Mouse (Mus musculus): Measurements from ENCODE around the gene Upk1b.

GRCm38 (mm10) chr16:38724974-38725373 is 75.2 kb downstream of the Upk1b start:
- TF ChIP-seq CTCF (IDR thresholded peaks at IDR 0.05; ENCODE audit: extremely low read depth, insufficient read depth, insufficient read length, insufficient replicate concordance): no peak
- TF ChIP-seq POLR2A (IDR thresholded peaks at IDR 0.05; ENCODE audit: low read depth, low read length): no peak
